Mouse (Mus musculus): ENCODE measurements around the gene Lrba.

DNA sequence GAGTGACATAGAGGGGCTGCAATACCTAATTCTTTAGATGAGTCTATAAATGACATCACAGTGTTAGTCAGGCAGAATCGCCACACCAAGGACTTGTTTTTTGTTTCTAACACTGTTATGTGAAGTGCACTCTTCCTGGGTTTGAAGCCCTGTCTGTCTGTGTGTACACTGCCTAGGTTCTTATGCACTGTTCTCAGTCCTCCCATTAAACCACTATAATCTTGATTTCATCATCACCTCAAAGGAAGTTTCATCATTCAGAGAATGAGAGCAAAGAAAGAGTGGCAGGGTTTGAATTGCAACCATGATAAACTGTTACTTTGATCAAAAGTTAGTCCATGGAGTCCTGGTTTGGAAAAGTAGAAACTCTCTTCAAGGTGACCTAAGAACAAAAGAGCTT, 532.1 kb downstream of the Lrba start:
- TF ChIP-seq CTCF (conservative IDR thresholded peaks at IDR 0.05 in 1 of 2, IDR thresholded peaks at IDR 0.05 in 1 of 2; ENCODE audit: low read depth in 2 of 2, low read length in 2 of 2): no peak
- no peak for TF ChIP-seq POLR2AphosphoS2 (IDR thresholded peaks at IDR 0.05; ENCODE audit: low read depth, low read length)
- no peak for TF ChIP-seq ELF1 (IDR thresholded peaks at IDR 0.05; ENCODE audit: low read depth, low read length)
- TF ChIP-seq TCF12 (IDR thresholded peaks at IDR 0.05; ENCODE audit: low read depth, low read length): no peak
- TF ChIP-seq USF1 (IDR thresholded peaks at IDR 0.05; ENCODE audit: low read depth, low read length): no peak
- no peak for TF ChIP-seq POLR2A (IDR thresholded peaks at IDR 0.05; ENCODE audit: low read depth, low read length)

All from CH12.LX (cell line).